Mouse (Mus musculus) megakaryocyte-erythroid progenitor cell, adult 5-6 weeks (primary cell): ENCODE data around the gene Gm8050. TPM values are rescaled to one million over a fixed set of nuclear protein-coding genes. Genes with fewer than 3 reads are reported as not detected.
"Not testable (repeated sequence)": the region's sequence is repeated elsewhere in the genome, so short reads cannot be mapped to it uniquely, and the experiment has no call there.

ENCODE experiments used
- ATAC-seq: replicated peaks from 2 replicates; pipeline ENCODE4 v1.8.0; 2016; ENCODE audit warnings: mild to moderate bottlenecking, inconsistent platforms; ENCODE audit not compliant: severe bottlenecking, poor library complexity, low FRiP score, low TSS enrichment
- total RNA-seq, 2 experiments: library from RNA; stranded (forward) in 1 of 2; stranded (reverse) in 1 of 2; fragments of 200-1000, 215-1000 nt in 1 of 2; fragments of >200 nt in 1 of 2; fragmentation: Nextera tagmentation in 1 of 2; gene quantifications; 2 replicates each; pipeline ENCODE4 v1.2.3; 2014 to 2017

Gm8050 gene
- total RNA-seq (2014; fragmentation: Nextera tagmentation) = not detected in 2 replicates
- total RNA-seq (2017) = not detected in 2 replicates

GRCm38 (mm10) chr14:6720151-6720550 lies at the start of gene Gm8050:
Gm8050 (minus strand) TSS chr14:6720251.
- ATAC-seq = not testable (repeated sequence)

GRCm38 (mm10) chr14:6757231-6757536 lies 37.1 kb upstream of the Gm8050 start:
- ATAC-seq = not testable (repeated sequence)

GRCm38 (mm10) chr14:6756384-6757230 lies 36.6 kb upstream of the Gm8050 start:
- not testable (repeated sequence) for ATAC-seq

- not testable (repeated sequence) for ATAC-seq
These were observed 22.2 kb upstream of the Gm8050 start, which contains the start of gene Gm3636 for GRCm38 (mm10) chr14:6742232-6742631. Gm3636 (minus strand) TSS chr14:6742332.

GRCm38 (mm10) chr14:6684070-6684469 lies 36.0 kb downstream of the Gm8050 start, which contains the start of gene Gm10251:
Gm10251 (minus strand) TSS chr14:6684170.
- ATAC-seq = not testable (repeated sequence)

Other genes starting within 250 kb of the Gm8050 start
- not detected in 2 replicates for gene Gm8356, start 183.0 kb downstream of the Gm8050 start, total RNA-seq (2014; fragmentation: Nextera tagmentation)
- gene Gm8356, start 183.0 kb downstream of the Gm8050 start, total RNA-seq (2017) = not detected in 2 replicates
- gene Gm3629, start 129.6 kb downstream of the Gm8050 start, total RNA-seq (2014; fragmentation: Nextera tagmentation) = not detected in 2 replicates
- gene Gm3629, start 129.6 kb downstream of the Gm8050 start, total RNA-seq (2017) = not detected in 2 replicates
- gene Gm3460, start 97.8 kb downstream of the Gm8050 start, total RNA-seq (2014; fragmentation: Nextera tagmentation) = not detected in 2 replicates
- not detected in 2 replicates for gene Gm3460, start 97.8 kb downstream of the Gm8050 start, total RNA-seq (2017)
- gene Gm10251, start 36.1 kb downstream of the Gm8050 start, total RNA-seq (2014; fragmentation: Nextera tagmentation) = not detected in 2 replicates
- gene Gm10251, start 36.1 kb downstream of the Gm8050 start, total RNA-seq (2017) = not detected in 2 replicates
- gene Gm3636, start 22.1 kb upstream of the Gm8050 start, total RNA-seq (2014; fragmentation: Nextera tagmentation) = not detected in 2 replicates
- gene Gm3636, start 22.1 kb upstream of the Gm8050 start, total RNA-seq (2017) = 1.9 TPM in 1 of 2 replicates, not detected in the other
- gene Gm8362, start 54.2 kb upstream of the Gm8050 start, total RNA-seq (2014; fragmentation: Nextera tagmentation) = not detected in 2 replicates
- not detected in 2 replicates for gene Gm8362, start 54.2 kb upstream of the Gm8050 start, total RNA-seq (2017)
- gene Gm3642, start 120.1 kb upstream of the Gm8050 start, total RNA-seq (2014; fragmentation: Nextera tagmentation) = not detected in 2 replicates
- gene Gm3642, start 120.1 kb upstream of the Gm8050 start, total RNA-seq (2017) = not detected in 2 replicates
- not detected in 2 replicates for gene Gm3667, start 169.7 kb upstream of the Gm8050 start, total RNA-seq (2014; fragmentation: Nextera tagmentation)
- gene Gm3667, start 169.7 kb upstream of the Gm8050 start, total RNA-seq (2017) = not detected in 2 replicates